Mouse (Mus musculus): Measurements from ENCODE around the gene Gucy1b2.

Gucy1b2 gene

DNA sequence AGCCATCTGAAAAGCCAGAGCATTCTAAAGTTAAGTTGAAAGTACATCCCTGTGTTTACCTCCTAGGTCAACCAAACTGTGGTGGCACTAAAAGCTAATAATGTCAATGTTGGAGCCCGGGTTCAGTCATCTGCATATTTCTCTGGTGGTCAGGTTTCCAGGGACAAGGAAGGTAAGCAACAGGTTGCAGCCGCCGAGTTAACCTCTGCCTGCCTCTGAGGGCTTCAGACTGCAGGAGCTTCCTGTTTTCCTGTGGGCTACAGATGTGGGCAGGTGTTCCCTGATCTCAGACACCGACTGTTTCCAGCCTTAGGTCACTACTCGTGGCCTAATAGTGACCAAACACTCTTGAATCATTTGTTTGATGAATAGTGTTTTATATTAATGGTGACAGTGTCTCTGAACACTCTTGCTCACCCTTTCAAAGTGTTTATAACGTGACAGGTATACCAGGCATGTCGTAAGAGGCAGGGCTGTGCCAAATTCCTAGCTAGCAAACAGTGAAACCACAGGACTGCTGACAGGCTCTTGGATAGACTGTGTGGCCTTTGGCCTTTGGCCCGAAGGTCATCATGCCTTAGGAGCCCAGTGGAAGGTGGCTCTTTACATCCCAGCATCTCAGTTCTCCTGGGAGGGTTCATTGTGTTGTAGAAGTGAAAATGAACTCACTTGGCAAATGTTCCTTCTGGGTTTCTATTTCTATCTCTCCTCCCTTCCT, 94.7 kb downstream of the Gucy1b2 start:
- no peak for DNase-seq

DNA sequence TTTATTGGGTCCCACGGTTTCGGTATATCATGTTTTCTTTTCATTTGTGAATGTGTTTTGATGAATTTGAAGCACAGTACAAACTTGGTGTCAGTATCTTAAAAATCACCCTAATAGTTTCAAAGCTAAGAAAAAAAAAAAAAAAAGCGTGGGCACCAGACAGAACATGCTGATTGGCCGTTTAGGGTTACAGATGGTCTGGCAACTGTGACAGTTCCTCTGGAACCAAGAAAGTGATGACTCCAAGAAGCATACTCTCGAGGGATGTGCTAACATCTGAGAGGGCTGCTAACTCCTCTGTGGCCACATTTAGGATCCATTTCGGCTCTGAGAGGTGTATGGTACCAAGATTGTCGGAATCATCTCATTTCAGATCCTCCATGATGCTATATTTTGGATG, 100.9 kb downstream of the Gucy1b2 start:
- DNase-seq, result no peak

DNA sequence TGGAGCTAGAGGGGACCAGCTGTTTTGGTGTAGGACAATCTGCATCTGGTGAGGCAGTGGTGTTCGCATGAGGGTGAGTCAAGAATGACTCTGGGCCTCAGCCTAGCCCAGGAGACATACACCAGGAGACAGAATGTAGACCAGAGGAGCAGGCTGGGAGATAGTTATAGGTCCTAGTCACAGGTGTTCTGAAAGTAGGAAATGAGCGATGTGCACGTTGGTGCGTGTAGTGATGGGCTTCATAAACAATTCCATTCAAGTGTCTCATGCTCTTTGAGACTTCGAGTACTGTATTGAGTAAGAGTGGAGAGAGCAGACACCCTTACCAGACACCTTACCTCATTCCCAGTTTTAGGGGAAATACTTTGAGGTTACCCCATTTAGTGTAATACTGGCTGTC, 102.3 kb downstream of the Gucy1b2 start:
- no peak for DNase-seq

DNA sequence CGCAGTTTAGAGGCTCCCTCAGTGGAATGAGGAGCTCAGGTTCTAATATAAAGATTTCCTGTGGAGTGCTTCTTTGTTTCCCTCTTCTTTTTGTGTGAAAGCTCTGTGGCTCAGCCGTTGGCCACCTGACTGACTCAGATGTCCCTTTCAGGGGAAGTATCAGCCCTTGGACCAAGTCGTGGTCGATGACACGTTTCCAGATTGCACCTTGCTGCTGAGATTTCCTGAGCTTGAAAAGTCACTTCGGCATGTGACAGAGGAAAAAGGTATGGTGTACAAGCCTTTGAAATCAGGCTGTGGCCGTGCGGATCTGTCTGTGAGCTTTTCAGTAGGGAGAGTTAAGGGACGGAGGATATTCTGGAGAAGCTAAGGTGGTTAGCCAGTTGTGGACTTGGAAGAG, 102.7 kb downstream of the Gucy1b2 start:
- DNase-seq, result no peak

DNA sequence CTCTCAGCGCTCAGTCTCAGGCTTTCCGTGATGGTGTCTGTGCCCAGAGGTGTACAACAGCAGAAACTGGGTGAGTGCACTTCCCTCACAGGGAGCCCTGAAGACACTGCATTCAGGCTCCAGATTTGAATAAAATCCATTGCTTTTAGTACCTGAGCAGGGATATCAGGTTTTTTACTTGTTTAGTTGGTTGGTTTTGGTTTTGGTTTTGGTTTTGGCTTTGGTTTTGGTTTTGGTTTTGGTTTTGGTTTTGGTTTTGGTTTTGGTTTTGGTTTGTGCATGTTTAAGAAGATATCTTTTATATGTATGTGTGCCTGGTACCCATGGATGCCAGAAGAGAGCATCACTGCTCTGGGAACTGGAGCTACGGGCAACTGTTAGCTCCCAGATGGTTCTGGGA, 105.2 kb downstream of the Gucy1b2 start:
- DNase-seq, result no peak

DNA sequence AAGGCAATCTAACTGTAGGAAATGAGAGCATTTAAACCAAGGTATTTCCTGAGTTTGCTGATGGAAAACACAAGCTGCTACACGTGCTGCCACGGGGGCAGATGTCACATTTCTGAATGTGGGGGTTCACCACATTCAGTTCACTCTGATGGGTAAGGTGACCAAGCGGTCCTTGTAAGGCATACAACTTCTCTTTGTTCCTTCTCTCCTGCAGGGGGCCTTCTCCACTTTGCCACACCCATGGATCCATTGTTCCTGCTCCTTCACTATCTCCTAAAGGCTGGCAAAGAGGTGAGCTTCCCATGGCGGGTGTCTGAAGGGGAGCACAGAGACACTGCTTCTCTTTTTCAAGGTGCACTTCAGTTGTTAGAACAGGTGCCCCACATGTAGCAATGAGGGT, 105.9 kb downstream of the Gucy1b2 start:
- no peak for DNase-seq

DNA sequence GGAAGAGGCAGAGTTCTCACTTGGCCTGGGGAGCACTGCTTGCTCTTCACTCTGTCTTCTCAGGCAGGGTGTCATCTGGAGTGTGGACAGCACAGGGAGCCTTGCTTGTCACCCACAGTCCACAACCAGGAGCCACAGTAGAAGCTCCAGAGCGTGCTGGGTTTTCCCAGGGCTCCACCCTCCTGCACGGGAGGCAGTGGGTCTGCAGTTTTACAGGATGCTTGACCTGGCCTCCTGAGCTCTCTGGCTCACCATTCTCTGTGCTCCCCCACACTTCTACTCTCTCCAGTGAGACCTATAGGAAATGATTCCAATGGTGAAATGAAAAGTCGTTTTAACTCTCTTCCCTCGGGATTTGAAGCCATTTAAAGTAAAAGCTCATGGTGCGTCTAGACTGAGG, 106.3 kb downstream of the Gucy1b2 start:
- DNase-seq, result no peak

DNA sequence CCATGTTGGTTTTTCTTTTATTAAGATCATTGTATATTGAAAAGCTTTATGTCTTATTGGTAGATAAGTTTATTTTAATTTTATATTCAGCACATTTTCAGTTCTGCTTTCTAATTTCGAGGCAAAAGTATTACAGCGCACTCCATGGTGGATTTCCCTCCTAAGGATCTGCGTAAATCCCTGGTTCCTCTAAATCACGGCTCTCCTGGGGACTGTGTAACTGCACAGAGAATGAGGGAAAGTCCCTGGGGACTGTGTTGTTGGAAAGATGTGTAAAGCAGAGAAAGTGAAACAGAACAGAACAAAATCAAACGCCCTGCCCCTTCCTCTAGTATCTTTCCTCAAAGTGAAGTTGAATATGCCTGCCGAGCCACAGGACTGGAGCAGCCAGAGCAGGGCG, 109.0 kb downstream of the Gucy1b2 start:
- DNase-seq, result no peak

DNA sequence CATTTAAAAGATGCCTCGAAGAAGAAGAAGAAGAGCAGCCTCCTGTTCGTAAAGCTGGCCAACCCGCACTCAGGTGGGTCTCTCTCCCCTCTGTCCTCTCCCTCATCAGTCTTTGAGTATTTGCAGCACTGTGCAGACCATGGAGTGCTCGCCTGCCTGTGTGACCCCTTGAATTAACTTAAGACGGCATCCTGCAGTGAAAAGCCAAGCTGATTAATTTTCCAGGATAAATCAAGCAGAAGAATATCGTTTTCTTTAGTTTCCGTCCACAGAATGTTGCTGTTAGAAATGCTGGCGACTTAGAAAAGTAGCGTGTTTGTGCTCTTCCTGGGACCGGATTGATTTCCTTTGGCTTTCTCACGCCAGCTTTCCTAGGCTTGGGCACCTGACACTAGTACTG, 109.5 kb downstream of the Gucy1b2 start:
- no peak for DNase-seq
